Mouse (Mus musculus) lung, postnatal 25 days (tissue): ENCODE measurements around the gene Ccdc24.

Experiments used
- DNase-seq: peaks from one replicate; pipeline ENCODE4 v3.0.0; 2022; ENCODE audit warnings: low spot score

The Ccdc24 gene

DNA sequence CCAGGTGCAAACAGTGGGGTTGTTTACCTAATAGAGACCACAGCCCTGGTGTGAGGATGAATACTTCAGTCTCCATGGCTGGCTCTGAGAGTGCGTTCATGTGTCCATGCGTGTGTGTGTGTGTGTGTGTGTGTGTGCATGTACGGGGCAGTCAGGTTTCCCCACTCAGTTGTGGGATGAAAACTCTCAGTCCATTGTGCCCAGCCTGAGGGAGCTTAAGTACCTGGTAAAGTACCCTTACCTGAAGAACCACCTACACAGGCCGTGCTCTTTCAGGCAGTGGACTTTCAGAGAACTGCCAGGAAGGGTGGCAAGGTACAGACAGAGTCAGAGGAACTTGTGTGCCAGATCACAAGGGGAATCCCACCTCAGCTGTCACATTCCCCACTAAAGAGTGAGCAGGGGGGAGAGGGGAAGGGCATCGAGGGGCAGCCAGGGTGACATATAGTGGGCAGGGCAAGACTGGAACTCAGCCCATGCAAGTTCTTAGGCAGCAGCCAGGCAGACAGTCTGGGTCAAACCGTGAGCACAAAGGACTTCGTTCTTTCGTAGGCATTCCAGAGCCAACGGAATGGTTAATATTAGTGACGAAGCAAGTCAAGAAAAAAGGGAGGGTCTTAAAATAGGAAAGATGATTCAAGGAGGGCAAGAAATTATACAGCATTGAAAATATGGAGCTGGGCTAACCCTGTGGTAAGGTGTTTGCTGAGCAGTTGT is 20.0 kb downstream of the Ccdc24 start:
- no peak for DNase-seq

- no peak for DNase-seq
These were observed 21.5 kb downstream of the Ccdc24 start for GRCm38 (mm10) chr4:117850871-117851270.

GRCm38 (mm10) chr4:117850176-117850575 is 22.2 kb downstream of the Ccdc24 start:
- no peak for DNase-seq

- DNase-seq = no peak
These were observed 22.9 kb downstream of the Ccdc24 start for GRCm38 (mm10) chr4:117849506-117849905.

GRCm38 (mm10) chr4:117849063-117849462 is 23.3 kb downstream of the Ccdc24 start:
- DNase-seq = no peak

DNA sequence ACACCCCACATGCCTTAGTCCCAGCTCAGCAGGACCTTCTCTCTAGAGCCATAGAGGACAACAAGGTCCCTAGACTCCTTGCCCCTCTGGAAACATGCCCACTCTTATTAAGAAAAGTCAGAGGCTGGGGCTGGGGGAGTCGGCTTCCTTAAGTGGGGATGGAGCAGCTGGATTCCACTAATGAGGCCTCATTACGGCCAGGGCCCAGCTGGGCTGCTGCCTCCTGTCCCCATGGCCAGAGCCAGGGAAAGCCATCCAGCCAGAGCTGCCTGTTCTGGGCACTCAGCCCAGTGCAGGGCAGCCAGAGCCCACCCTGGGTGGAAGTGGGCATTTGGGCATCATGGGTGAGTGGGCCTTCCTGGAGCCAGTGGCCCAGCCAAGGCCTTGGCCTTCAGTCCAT is 25.3 kb downstream of the Ccdc24 start:
- no peak for DNase-seq

GRCm38 (mm10) chr4:117846261-117846660 is 26.1 kb downstream of the Ccdc24 start:
- DNase-seq = no peak

DNA sequence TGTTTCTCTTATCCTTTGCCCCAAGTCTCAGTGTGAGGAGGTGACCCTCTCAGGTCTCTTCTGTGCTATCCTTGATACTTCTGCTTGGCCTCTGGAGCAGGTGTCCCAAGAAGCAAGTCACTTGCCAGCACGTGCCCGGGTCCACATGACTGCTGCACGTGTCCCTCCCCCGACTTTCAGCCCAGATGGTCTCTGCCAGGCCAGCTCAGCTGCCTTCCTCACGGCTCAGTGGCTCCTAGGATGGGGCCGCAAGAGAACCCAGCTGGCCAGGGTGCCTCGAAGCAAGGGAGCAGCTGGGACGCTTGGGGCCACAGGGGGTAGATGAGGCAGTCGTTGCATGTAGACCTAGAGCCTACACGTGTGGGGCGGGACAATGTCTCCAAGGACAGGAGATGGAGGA is 27.0 kb downstream of the Ccdc24 start:
- DNase-seq = no peak

DNA sequence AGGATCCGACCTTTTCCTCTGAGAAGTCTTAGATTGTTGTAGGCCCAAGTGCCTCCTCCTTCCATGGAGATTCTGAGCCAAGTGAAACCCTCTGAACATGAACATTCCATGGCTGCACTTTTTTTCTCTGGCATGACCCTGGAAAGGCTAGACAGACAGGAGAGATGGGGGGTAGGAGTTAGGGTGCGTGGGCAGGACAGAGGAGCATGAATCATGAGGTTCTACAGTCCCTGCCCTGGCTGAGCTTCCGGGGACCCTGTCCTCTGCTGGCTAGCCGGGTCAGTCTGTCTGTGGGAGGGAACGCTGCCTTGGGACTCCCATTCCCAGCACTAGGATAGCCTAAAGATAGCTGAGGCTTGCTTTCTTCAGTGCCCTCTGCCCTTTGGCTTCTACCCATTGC is 27.9 kb downstream of the Ccdc24 start:
- no peak for DNase-seq

- no peak for DNase-seq
These were observed 29.3 kb downstream of the Ccdc24 start for GRCm38 (mm10) chr4:117843101-117843500.

DNA sequence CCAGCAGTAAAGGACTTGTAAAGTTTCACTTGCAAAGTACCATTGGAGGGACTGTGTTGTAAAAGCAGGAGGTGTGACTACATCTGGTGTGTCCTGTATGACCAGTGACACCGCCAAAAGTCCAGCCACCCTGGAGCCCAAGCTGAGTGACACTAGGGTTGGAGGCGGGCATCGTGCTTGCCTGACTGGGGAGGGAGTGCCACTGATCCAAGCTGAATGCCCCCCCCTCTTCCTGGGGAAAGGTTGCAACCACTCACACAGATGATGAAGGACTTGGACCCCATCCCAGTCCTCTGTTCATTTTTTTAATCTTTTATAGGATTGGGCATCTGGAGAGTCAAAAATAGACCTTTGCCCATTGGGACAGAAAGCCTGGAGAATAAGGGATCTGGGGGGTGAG is 30.8 kb downstream of the Ccdc24 start:
- DNase-seq = no peak

GRCm38 (mm10) chr4:117840821-117841220 is 31.5 kb downstream of the Ccdc24 start:
- DNase-seq = peak; percentile 75

- DNase-seq = no peak
These were observed 33.0 kb downstream of the Ccdc24 start for GRCm38 (mm10) chr4:117839366-117839765.

DNA sequence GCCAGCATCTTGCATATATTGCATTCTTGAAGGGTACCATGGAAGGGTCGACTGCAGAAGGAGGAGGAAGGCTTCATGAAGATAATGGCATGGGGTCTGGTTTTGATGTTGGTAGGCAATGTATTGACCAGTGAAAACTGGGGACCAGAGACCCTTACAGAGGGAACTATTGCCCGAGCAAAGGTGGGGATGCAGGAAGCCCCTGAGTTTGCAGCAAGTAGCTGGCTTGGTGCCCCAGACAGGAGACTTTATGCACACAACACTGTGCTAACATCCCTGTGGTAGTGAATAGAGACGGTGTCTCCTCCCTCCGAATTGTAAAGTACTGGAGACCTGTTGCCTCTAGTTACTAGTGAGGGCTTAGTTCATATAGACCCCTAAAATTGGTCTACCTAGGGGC is 35.1 kb downstream of the Ccdc24 start:
- DNase-seq = no peak

GRCm38 (mm10) chr4:117836204-117836767 is 36.1 kb downstream of the Ccdc24 start:
- peak; percentile 93 for DNase-seq

GRCm38 (mm10) chr4:117835531-117836111 is 36.7 kb downstream of the Ccdc24 start:
- DNase-seq = no peak

- peak; percentile 89 for DNase-seq
These were observed 37.4 kb downstream of the Ccdc24 start for GRCm38 (mm10) chr4:117834845-117835530.

GRCm38 (mm10) chr4:117834457-117834844 is 37.9 kb downstream of the Ccdc24 start, which contains the start of gene Slc6a9:
Slc6a9 (plus strand) TSS chr4:117834506.
- DNase-seq = no peak

DNA sequence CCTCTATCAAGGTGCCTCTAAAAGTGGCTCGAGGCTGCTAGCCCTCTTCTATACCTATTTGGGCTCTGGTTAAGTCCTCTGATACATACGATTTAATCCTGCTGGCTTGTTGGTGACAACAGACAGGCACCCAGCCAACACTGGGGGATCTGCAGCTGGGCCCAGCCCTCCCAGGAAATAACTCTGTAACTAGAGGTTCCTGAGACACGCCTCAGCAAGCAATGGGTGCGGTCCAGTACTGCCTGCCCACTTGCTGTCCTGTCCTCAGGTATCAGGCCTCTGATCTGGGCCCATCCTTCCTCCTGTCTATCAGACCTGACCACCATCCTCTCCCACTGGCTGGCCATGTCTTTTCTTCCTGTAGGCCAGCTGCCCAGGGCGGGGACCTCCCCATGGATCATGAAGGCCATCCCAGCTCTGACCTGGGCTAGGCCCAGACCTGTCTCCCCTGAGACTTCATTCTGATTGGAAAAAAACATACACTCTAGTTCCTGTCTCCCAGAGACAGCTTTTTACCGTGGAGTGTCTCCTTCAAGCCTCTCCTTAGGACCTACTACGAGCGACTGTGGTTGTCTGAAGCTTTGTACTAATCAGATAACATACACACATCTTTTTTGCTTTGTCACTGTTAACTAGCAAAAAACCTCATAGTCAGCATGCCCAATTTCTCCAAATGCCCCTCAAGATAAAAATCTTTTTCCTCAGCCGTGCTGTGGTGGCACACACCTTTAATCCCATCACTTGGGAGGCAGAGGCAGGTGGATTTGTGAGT is 40.3 kb downstream of the Ccdc24 start:
- no peak for DNase-seq

DNA sequence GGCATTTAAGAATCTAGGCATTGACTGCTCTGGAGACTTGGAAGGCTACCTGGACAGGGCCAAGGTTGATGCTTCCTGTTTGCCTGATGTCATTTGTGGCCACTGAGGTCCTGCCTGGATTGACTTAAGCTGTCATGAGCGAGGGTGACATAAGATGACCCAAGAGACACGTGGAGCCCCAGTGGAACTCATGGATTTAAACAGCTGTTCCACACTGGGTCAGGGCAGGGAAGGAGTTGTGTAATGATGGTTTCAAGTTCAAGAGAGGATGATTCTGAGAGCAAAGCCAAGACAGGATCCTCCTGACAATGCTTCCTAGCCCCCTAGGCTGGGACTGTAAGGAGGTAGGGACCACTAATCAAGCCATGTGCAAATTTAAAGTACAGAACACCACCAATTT is 40.9 kb downstream of the Ccdc24 start:
- no peak for DNase-seq

DNA sequence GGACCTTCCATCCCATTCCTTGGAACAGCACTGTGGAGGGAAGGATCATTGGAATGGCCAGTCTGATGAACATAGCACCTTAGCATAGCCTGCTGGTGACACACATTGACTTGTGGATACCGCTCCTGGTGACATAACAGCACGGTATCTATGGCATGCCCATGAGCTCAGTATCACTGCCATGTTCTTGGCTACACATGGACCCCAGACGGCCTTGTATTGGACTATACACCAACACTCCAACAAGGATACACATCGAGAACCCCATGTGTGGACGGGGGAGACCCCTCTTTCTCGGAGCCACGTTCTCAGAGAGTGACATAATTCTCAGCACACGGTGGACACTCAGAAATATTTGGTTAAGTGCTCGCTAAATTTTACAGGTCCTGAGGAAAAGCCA is 41.6 kb downstream of the Ccdc24 start:
- no peak for DNase-seq

DNA sequence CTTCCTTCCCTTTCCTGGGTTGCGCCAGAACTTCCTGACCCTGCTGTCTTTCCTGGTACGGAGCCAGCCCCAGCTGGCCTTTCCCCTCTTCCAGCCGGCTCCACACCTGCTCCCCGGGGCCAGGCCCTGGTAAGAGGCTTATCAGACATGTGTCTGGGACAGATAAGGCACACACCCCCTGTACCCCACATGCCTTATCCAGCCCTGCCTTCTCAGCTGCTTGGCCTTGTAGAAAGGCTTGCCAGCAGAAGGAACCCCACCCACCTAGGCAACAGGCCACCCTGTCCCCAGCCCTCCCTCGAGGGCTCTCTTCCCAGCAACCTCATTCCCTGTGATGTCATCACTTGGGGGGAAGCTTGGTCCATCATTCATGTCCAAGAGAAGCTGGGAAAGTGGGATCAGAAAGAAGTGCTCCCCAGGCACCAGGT is 42.2 kb downstream of the Ccdc24 start:
- DNase-seq = peak; percentile 54
